Mouse (Mus musculus) heart, embryonic 12.5 days (tissue): ENCODE measurements at regions not wholly inside any gene's neighbourhood (a gene's known extent, or its start where the extent isn't known, plus 50 kb on each side); places are given as distances from the start of the nearest gene placed in this dataset.

Experiments
- ATAC-seq: fragments of 200-750 bp; cut with Nextera tagmentation; 2 replicates; pipeline ENCODE4 v1.8.0; 2017; ENCODE audit warnings: moderate TSS enrichment, moderate library complexity; ENCODE audit not compliant: insufficient number of reproducible peaks, low FRiP score
- H3K27ac ChIP-seq: fragments of 300-500 bp; sonication (generic); 2 replicates; pipeline ENCODE4 v1.5.1; 2016; ENCODE audit warnings: mild to moderate bottlenecking, moderate library complexity; ENCODE audit not compliant: poor library complexity, severe bottlenecking
- H3K27me3 ChIP-seq: fragments of 300-500 bp; sonication (generic); replicated peaks from 2 replicates; pipeline ENCODE4 v1.6.1; 2016; ENCODE audit warnings: mild to moderate bottlenecking, moderate library complexity
- H3K36me3 ChIP-seq: fragments of 300-500 bp; sonication (generic); 2 replicates; pipeline ENCODE4 v1.6.1; 2016; ENCODE audit warnings: mild to moderate bottlenecking, moderate library complexity
- H3K4me1 ChIP-seq: fragments of 300-500 bp; sonication (generic); replicated peaks from 2 replicates; pipeline ENCODE4 v1.6.1; 2016; ENCODE audit warnings: mild to moderate bottlenecking
- H3K4me2 ChIP-seq: fragments of 300-500 bp; sonication (generic); 2 replicates; pipeline ENCODE4 v1.6.1; 2016; ENCODE audit warnings: mild to moderate bottlenecking, moderate library complexity
- H3K4me3 ChIP-seq: fragments of 300-500 bp; sonication (generic); 2 replicates; pipeline ENCODE4 v1.5.1; 2016; ENCODE audit warnings: mild to moderate bottlenecking
- H3K9ac ChIP-seq: fragments of 300-500 bp; sonication (generic); 2 replicates; pipeline ENCODE4 v1.6.1; 2016; ENCODE audit warnings: mild to moderate bottlenecking, moderate library complexity
- H3K9me3 ChIP-seq: fragments of 300-500 bp; sonication (generic); replicated peaks from 2 replicates; pipeline ENCODE4 v1.6.1; 2016; ENCODE audit warnings: mild to moderate bottlenecking, moderate library complexity
- WGBS: fragments of 180-500 bp; shearing (Covaris S2); methylation state at CpG from one replicate; pipeline ENCODE4 v1.1.7; 2016; 5-methylcytosine and 5-hydroxymethylcytosine counted together

- peaks cover 3% of the 10 kb centered on the region; the same call in 1 of the 2 replicates for H3K4me1 ChIP-seq
- WGBS, result 54% methylated on average over 5 of the region's 5 CpGs
- no peak overlapping the region for H3K9ac ChIP-seq
- H3K27ac ChIP-seq, result no peak overlapping the region
- H3K9me3 ChIP-seq, result no peaks in the 10 kb centered on the region
- H3K4me3 ChIP-seq, result no peak overlapping the region
- no peaks in the 10 kb centered on the region for H3K27me3 ChIP-seq
- H3K36me3 ChIP-seq, result no peaks in the 10 kb centered on the region
- no peak overlapping the region for H3K4me2 ChIP-seq
- ATAC-seq, result no peak
Observed at GRCm38 (mm10) chr7:51722420-51722819, 100.6 kb downstream of the Slc17a6 start.

GRCm38 (mm10) chr7:51723955-51724354, 102.1 kb downstream of the Slc17a6 start:
- 0 out of 2 replicates have a peak, but pooled peaks have one; percentile 63 for ATAC-seq
- Histone ChIP-seq H3K36me3 (no peaks in the 10 kb centered on the region), H3K27me3 (no peaks in the 10 kb centered on the region), H3K4me3 (no peak overlapping the region), H3K27ac (no peak overlapping the region), H3K9me3 (no peaks in the 10 kb centered on the region), H3K9ac (no peak overlapping the region), H3K4me1 (peaks cover 3% of the 10 kb centered on the region; the same call in 1 of the 2 replicates), H3K4me2 (no peak overlapping the region)
- WGBS, result 25% methylated on average over 5 of the region's 5 CpGs

- Histone ChIP-seq H3K9me3 (no peaks in the 10 kb centered on the region), H3K9ac (no peak overlapping the region), H3K27ac (no peak overlapping the region), H3K36me3 (no peaks in the 10 kb centered on the region), H3K4me3 (no peak overlapping the region), H3K4me1 (no peaks in the 10 kb centered on the region), H3K27me3 (no peaks in the 10 kb centered on the region), H3K4me2 (no peak overlapping the region)
- ATAC-seq, result no peak
- WGBS, result 68% methylated on average over 2 of the region's 2 CpGs
Observed at GRCm38 (mm10) chr7:51736285-51736684, 114.5 kb downstream of the Slc17a6 start.

- Histone ChIP-seq H3K9me3 (no peaks in the 10 kb centered on the region), H3K4me1 (no peaks in the 10 kb centered on the region), H3K9ac (no peak overlapping the region), H3K27ac (no peak overlapping the region), H3K4me2 (no peak overlapping the region), H3K36me3 (no peaks in the 10 kb centered on the region), H3K27me3 (no peaks in the 10 kb centered on the region), H3K4me3 (no peak overlapping the region)
- 78% methylated on average over 5 of the region's 5 CpGs for WGBS
- no peak for ATAC-seq
Observed at GRCm38 (mm10) chr7:51739590-51739989, 117.8 kb downstream of the Slc17a6 start.

- H3K4me1 ChIP-seq, result no peaks in the 10 kb centered on the region
- WGBS, result 63% methylated on average over 5 of the region's 5 CpGs
- no peak for ATAC-seq
Observed at GRCm38 (mm10) chr7:51740928-51741327, 119.1 kb downstream of the Slc17a6 start.

GRCm38 (mm10) chr7:51742720-51743119, 119.1 kb upstream of the Gas2 start:
- ATAC-seq, result no peak
- Histone ChIP-seq H3K4me3 (no peak overlapping the region), H3K9me3 (no peaks in the 10 kb centered on the region), H3K4me1 (no peaks in the 10 kb centered on the region), H3K36me3 (no peaks in the 10 kb centered on the region), H3K9ac (no peak overlapping the region), H3K27me3 (no peaks in the 10 kb centered on the region), H3K27ac (no peak overlapping the region), H3K4me2 (no peak overlapping the region)
- 66% methylated on average over 2 of the region's 2 CpGs for WGBS

More at GRCm38 (mm10) chr7:51740928-51741327, 119.1 kb downstream of the Slc17a6 start:
- H3K9me3 ChIP-seq, result no peaks in the 10 kb centered on the region
- H3K27me3 ChIP-seq, result no peaks in the 10 kb centered on the region
- no peak overlapping the region for H3K27ac ChIP-seq
- H3K36me3 ChIP-seq, result no peaks in the 10 kb centered on the region
- no peak overlapping the region for H3K9ac ChIP-seq
- H3K4me3 ChIP-seq, result no peak overlapping the region
- no peak overlapping the region for H3K4me2 ChIP-seq

GRCm38 (mm10) chr7:51745598-51745997, 116.2 kb upstream of the Gas2 start:
- whole genome bisulfite sequencing, result 75% methylated on average over 3 of the region's 3 CpGs
- no peak for ATAC-seq
- H3K27me3 ChIP-seq, result no peaks in the 10 kb centered on the region

GRCm38 (mm10) chr7:51748633-51749303, 113.0 kb upstream of the Gas2 start:
- 70% methylated on average over 10 of the region's 10 CpGs for WGBS
- no peak overlapping the region for H3K4me3 ChIP-seq
- no peaks in the 10 kb centered on the region for H3K27me3 ChIP-seq
- H3K27ac ChIP-seq, result no peak overlapping the region
- H3K9me3 ChIP-seq, result no peaks in the 10 kb centered on the region
- H3K4me1 ChIP-seq, result no peaks in the 10 kb centered on the region
- no peaks in the 10 kb centered on the region for H3K36me3 ChIP-seq
- no peak for ATAC-seq
- H3K4me2 ChIP-seq, result no peak overlapping the region
- no peak overlapping the region for H3K9ac ChIP-seq

More at GRCm38 (mm10) chr7:51745598-51745997, 116.2 kb upstream of the Gas2 start:
- no peak overlapping the region for H3K4me2 ChIP-seq
- H3K4me1 ChIP-seq, result no peaks in the 10 kb centered on the region
- H3K36me3 ChIP-seq, result no peaks in the 10 kb centered on the region
- no peaks in the 10 kb centered on the region for H3K9me3 ChIP-seq
- H3K4me3 ChIP-seq, result no peak overlapping the region
- H3K27ac ChIP-seq, result no peak overlapping the region
- no peak overlapping the region for H3K9ac ChIP-seq

- Histone ChIP-seq H3K4me2 (no peak overlapping the region), H3K9me3 (no peaks in the 10 kb centered on the region), H3K4me3 (no peak overlapping the region), H3K9ac (no peak overlapping the region), H3K27me3 (no peaks in the 10 kb centered on the region), H3K36me3 (no peaks in the 10 kb centered on the region), H3K4me1 (no peaks in the 10 kb centered on the region), H3K27ac (no peak overlapping the region)
- WGBS, result 68% methylated on average over 14 of the region's 14 CpGs
- no peak for ATAC-seq
Observed at GRCm38 (mm10) chr7:51749304-51750129, 112.3 kb upstream of the Gas2 start.

- Histone ChIP-seq H3K27me3 (no peaks in the 10 kb centered on the region), H3K27ac (no peak overlapping the region), H3K4me2 (no peak overlapping the region), H3K9ac (no peak overlapping the region), H3K36me3 (no peaks in the 10 kb centered on the region), H3K4me3 (no peak overlapping the region), H3K9me3 (no peaks in the 10 kb centered on the region), H3K4me1 (no peaks in the 10 kb centered on the region)
- 92% methylated on average over 1 of the region's 1 CpGs for WGBS
- ATAC-seq, result no peak
Observed at GRCm38 (mm10) chr7:51750271-51750670, 111.5 kb upstream of the Gas2 start.

GRCm38 (mm10) chr7:51753062-51753461, 108.8 kb upstream of the Gas2 start:
- Histone ChIP-seq H3K36me3 (no peaks in the 10 kb centered on the region), H3K27ac (no peak overlapping the region), H3K4me3 (no peak overlapping the region), H3K27me3 (no peaks in the 10 kb centered on the region), H3K9me3 (no peaks in the 10 kb centered on the region), H3K4me2 (no peak overlapping the region), H3K9ac (no peak overlapping the region), H3K4me1 (no peaks in the 10 kb centered on the region)
- 81% methylated on average over 11 of the region's 11 CpGs for WGBS
- no peak for ATAC-seq
